Mouse (Mus musculus) E14TG2a.4 (cell line): Measurements from ENCODE around the gene Tbl2.

ENCODE experiments used
- H3K27me3 ChIP-seq: 2 replicates; pipeline ENCODE4 v1.6.1; 2014; ENCODE audit warnings: low read length, control low read depth; ENCODE audit not compliant: insufficient read depth
- H3K36me3 ChIP-seq: 2 replicates; pipeline ENCODE4 v1.6.1; 2014; ENCODE audit warnings: low read length, control low read depth; ENCODE audit not compliant: insufficient read depth
- H3K4me1 ChIP-seq: replicated peaks from 2 replicates; pipeline ENCODE4 v1.6.1; 2014; ENCODE audit warnings: low read depth, low read length, control low read depth
- H3K4me3 ChIP-seq: replicated peaks from 2 replicates; pipeline ENCODE4 v1.5.1; 2014; ENCODE audit warnings: mild to moderate bottlenecking, low read length
- H3K9me3 ChIP-seq: 2 replicates; pipeline ENCODE4 v1.6.1; 2014; ENCODE audit warnings: low read length, control low read depth
- CTCF ChIP-seq: conservative IDR thresholded peaks from 2 replicates; pipeline ENCODE4 v1.5.1; 2014; ENCODE audit warnings: low read length
- NANOG ChIP-seq: IDR thresholded peaks from 2 replicates; pipeline ENCODE4 v1.6.1; 2014; ENCODE audit warnings: borderline replicate concordance, low read length, mixed read lengths
- POU5F1 ChIP-seq: IDR thresholded peaks from 2 replicates; pipeline ENCODE4 v1.6.1; 2014; ENCODE audit warnings: low read length, borderline replicate concordance

Tbl2 gene

GRCm38 (mm10) chr5:135162821-135163220, 13.4 kb downstream of the Tbl2 start:
- Histone ChIP-seq H3K4me1 (peaks cover 75% of the 10 kb centered on the region), H3K27me3 (no peaks in the 10 kb centered on the region), H3K9me3 (no peaks in the 10 kb centered on the region), H3K4me3 (no peak overlapping the region), H3K36me3 (peaks cover 63% of the 10 kb centered on the region)
- TF ChIP-seq CTCF: no peak
- no peak for TF ChIP-seq POU5F1
- TF ChIP-seq NANOG: no peak

DNA sequence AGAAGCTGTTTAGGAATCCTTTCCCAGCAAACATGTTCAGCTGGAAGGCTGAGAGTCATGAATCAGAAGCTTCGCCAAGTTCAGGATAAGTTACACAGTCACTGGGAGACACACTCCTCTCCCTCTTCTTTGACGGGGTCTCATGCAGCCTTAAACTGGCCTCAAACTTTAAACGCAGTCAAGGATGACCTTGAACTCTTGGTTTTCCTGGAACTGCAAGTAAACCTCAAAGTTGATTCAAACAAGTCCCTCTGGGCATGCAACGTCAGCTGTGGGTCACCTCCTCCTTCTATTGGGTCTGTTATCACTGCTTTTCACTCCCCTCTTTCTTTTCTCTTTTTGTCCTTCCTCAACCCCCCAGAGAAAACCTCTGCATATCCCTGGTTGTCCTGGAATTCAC, 17.5 kb downstream of the Tbl2 start:
- Histone ChIP-seq H3K27me3 (no peaks in the 10 kb centered on the region), H3K9me3 (no peaks in the 10 kb centered on the region), H3K4me1 (peaks cover 65% of the 10 kb centered on the region), H3K36me3 (peaks cover 45% of the 10 kb centered on the region), H3K4me3 (no peak overlapping the region)
- no peak for TF ChIP-seq CTCF
- no peak for TF ChIP-seq NANOG

- Histone ChIP-seq H3K9me3 (no peaks in the 10 kb centered on the region), H3K4me1 (peaks cover 65% of the 10 kb centered on the region), H3K4me3 (no peak overlapping the region), H3K27me3 (no peaks in the 10 kb centered on the region), H3K36me3 (peaks cover 45% of the 10 kb centered on the region)
- no peak for TF ChIP-seq CTCF
- no peak for TF ChIP-seq POU5F1
- no peak for TF ChIP-seq NANOG
Measured at GRCm38 (mm10) chr5:135167469-135167868, 18.0 kb downstream of the Tbl2 start.

GRCm38 (mm10) chr5:135168063-135169062, 18.9 kb downstream of the Tbl2 start, which contains the start of gene Bcl7b:
Bcl7b (plus strand) TSS chr5:135168283.
- H3K9me3 ChIP-seq: no peaks in the 10 kb centered on the region
- TF ChIP-seq POU5F1: no peak
- no peak for TF ChIP-seq CTCF
- TF ChIP-seq NANOG: no peak
- H3K36me3 ChIP-seq: peaks cover 45% of the 10 kb centered on the region
- H3K4me1 ChIP-seq: peaks cover 67% of the 10 kb centered on the region
- H3K27me3 ChIP-seq: no peaks in the 10 kb centered on the region
- H3K4me3 ChIP-seq: peak within 1 kb of the TSS; percentile 91

DNA sequence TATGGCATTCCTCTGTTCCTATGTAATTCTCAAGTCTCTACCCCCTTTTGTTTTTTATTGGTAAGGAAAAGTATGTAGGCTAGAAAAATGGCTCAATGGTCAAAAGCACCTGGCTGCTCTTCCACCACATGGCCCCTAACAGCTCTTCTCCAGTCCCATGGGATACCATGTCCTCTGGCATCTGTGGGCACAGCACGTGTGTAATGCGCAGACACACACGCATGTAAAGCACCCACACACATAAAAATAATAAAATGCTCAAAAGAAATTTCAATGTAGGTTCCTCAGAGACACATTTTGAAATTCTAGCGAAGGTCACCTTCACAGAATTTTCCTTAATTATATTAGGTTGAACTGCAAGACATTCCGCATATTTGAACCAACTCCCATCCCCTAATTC, 20.0 kb downstream of the Tbl2 start:
- H3K27me3 ChIP-seq: no peaks in the 10 kb centered on the region
- no peak for TF ChIP-seq NANOG
- TF ChIP-seq POU5F1: no peak
- TF ChIP-seq CTCF: no peak
- H3K4me1 ChIP-seq: peaks cover 78% of the 10 kb centered on the region
- peak overlapping the region; percentile 91 for H3K4me3 ChIP-seq
- H3K36me3 ChIP-seq: peaks cover 46% of the 10 kb centered on the region
- no peaks in the 10 kb centered on the region for H3K9me3 ChIP-seq

DNA sequence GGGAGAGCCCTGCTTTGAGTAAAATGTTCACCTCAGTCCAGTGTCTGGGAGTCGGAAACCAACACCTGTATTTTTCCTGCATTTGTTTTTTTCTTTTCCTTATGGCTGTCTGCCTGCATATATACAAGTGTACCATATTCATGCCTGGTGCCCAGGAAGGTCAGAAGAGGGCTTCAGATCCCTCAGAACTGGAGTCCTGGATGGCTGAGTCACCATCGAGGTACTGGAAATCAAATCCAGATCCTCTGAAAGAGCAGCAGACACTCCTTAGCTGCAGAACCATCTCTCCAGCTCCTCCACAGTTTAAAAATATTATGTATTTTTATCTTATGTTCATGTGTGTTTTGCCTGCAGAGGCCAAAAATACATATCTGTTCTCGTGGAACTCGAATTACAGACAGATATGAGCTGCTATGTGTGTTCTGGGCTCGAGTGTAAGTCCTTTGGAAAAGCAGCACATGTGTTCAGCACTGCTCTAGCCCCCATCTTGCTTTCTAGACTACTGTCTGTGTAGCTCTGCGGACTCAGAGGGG, 22.3 kb downstream of the Tbl2 start:
- Histone ChIP-seq H3K9me3 (no peaks in the 10 kb centered on the region), H3K36me3 (peaks cover 66% of the 10 kb centered on the region), H3K27me3 (no peaks in the 10 kb centered on the region), H3K4me3 (no peak overlapping the region), H3K4me1 (peaks cover 90% of the 10 kb centered on the region)
- no peak for TF ChIP-seq CTCF
- no peak for TF ChIP-seq NANOG
- no peak for TF ChIP-seq POU5F1

DNA sequence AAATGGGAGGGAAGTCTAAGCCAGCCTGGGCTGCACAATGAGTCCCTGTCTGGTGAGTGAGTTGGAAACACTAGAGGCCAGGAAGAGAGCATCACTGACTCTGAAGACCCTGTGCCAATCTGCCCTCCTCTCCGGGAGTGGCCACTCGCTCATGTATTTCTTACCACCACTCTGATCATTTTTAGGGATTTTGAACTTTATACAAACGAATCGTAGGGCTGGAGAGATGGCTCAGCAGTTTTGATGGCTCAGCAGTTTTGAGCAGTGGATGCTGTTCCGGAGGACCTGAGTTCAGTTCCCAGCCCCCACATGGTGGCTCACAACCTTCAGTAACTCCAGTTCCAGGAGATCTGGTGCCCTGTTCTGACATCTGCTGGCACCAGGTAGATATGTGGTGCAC, 23.5 kb downstream of the Tbl2 start:
- TF ChIP-seq POU5F1: no peak
- no peak for TF ChIP-seq CTCF
- TF ChIP-seq NANOG: no peak
- H3K4me3 ChIP-seq: no peak overlapping the region

DNA sequence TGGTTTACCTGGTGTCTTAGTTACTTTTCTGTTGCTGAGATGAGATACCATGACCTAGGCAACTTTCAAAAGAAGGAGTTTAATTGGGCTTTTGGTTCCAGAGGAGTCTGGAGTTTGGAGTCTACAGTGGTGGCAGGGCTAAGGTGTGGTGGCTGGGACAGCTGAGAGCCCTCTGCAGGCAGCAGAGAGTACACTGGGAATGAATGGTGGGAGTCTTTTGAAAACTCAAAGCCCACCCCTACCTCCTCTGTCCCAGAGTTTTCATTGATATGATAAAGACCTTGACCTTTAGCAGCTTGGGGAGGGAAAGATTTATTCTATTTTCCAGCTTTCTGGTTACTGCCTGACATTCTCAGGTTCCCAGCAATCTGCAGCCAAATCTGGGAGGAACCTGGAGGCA, 25.6 kb downstream of the Tbl2 start:
- peak overlapping the region; percentile 49 for H3K4me3 ChIP-seq
- H3K27me3 ChIP-seq: no peaks in the 10 kb centered on the region
- TF ChIP-seq CTCF: 0 out of 2 replicates have a peak, but pooled peaks have one; percentile 14
- TF ChIP-seq NANOG: no peak
- H3K36me3 ChIP-seq: peaks cover 95% of the 10 kb centered on the region
- H3K9me3 ChIP-seq: no peaks in the 10 kb centered on the region
- peaks cover 98% of the 10 kb centered on the region for H3K4me1 ChIP-seq

More for the DNA sequence above, 23.5 kb downstream of the Tbl2 start:
- peaks cover 78% of the 10 kb centered on the region for H3K36me3 ChIP-seq
- H3K9me3 ChIP-seq: no peaks in the 10 kb centered on the region
- no peaks in the 10 kb centered on the region for H3K27me3 ChIP-seq
- H3K4me1 ChIP-seq: peaks cover 89% of the 10 kb centered on the region
